Mouse (Mus musculus): ENCODE measurements at regions not wholly inside any gene's neighbourhood (a gene's known extent, or its start where the extent isn't known, plus 50 kb on each side); places are given as distances from the start of the nearest gene placed in this dataset.

DNA sequence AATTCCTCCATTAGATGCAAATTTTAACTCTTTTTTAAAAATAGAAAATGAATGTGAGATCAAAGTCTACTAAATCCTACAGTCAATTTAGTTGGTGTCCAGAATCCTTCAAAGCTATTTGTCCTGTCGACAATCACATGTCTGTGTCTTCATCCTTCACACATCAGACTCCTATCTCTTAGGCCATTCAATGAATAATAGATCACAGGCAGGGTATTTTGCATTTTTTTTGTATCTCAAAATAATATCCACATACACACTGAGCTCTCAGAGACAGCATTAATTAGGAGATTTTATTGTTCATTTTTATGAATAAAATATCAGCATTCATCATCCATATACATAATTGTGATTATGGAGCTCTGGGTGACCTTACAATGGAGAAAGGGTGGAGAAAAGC is 427.2 kb downstream of the Hao1 start:
- no peak for DNase-seq (ENCODE audit: low spot score in 2 of 2)

DNA sequence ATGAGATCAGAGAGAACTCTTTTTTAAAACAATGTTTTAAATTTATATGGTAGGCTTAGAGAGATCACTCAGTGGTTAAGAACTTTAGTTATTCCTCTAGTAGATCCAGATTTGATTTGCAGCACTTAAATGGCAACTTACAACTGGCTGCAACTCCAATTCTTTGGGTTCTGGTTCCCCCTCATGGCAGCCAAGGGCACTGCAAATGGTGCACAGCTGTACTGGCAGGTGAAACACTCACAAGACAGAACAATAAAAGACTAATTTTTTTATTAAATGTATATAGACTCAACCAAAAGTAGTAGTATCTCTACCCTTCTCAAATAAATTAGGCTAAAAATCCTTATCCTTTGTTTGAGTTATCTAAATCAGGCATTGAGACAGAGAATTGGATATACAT is 446.9 kb downstream of the Hao1 start:
- DNase-seq (ENCODE audit: low spot score in 2 of 2), result no peak

DNA sequence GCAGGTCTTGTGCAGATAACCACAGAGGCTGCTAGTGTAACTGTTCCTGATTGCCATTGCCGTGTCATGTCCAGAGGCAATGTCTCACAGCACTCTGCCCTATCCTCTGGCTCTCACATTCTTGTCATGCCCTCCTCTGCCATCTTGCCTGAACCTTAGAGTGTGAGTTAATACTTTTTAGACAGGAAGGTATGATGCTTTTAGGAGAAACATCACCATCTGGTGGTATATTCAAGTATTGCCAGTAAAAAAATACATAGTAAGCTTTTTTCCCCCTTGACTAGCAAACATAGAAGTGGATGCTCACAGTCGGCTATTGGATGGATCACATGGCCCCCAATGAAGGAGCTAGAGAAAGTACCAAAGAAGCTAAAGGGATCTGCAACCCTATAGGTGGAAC is 465.8 kb downstream of the Hao1 start:
- DNase-seq (ENCODE audit: low spot score in 2 of 2), result no peak

DNA sequence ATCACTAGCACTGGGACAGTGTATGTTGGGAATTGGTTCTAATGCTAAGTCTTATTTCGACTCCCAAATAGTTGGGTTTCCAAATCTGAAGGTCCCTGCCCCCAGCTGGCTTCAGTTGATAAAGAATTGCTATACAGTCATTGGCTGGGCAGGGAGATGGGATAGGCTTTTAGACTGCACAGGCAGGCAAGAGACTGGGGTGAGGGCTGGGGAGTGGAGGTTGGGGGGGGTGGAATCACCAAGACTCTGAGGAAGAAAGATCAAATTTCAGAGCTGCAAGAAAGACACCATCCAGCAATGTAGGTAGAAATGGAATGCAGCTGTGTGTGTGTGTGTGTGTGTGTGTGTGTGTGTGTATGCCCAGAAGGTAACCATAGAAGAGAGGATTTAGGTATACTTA is 474.0 kb downstream of the Hao1 start:
- no peak for DNase-seq (ENCODE audit: low spot score in 2 of 2)

DNA sequence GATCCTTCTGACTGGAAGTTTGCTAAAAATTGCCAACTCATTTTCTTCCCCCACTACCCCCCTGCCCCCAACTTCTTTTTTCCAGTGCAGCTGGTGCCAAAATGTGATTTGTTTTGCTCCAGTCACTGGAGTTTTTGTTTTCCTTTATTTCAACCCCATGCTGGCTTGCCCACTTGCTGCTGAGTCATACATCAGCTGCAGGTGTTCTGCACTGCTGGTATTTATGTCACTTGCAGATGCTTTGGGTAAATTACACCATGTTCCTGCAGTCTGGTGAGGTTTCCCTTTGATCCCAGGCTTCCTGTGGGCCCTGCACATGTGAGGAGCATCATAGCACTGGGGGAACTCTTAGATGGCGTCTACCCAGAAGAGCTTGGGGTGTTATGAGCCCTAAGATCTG is 476.2 kb downstream of the Hao1 start:
- DNase-seq (ENCODE audit: low spot score in 2 of 2), result peak in 1 of 2 experiments; percentile 3

DNA sequence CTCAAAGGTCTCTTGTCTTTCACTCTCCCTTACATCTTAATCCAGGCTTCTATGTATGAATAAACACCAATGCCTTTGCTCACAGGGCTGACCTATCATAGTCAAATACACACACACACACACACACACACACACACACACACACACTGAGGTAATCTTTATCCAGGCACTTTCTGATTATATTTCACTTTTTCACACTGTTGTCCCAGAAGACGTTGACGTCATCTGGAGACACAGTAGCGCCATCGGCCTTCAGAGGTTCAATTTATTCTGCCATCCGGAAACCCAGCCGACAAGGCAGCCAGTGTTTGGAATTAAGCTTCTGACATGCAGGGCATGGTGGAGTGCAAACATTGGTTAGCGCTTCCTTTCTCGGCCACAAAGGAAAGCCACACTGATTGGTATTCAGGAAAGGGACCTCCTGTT is 486.2 kb downstream of the Hao1 start:
- no peak for DNase-seq (ENCODE audit: low spot score in 2 of 2)

DNA sequence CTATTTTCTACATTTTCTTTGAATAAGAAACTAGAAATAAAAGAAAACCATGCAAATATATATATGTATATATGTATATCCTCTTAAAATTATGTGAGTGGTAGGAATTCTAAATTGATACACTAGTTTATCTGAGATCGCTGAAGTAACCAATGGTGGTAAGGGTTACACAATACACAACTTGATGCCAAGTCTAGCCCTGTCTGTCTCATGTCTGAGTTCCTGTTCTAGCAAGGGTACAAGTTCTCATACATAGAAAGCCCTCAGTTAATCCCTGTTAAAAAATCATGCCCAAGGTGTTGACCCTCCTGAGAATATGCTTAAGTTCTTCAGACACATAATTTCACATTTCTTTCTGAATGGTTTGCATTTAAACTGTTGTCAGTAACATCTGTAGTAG is 486.8 kb downstream of the Hao1 start:
- no peak for DNase-seq (ENCODE audit: low spot score in 2 of 2)

DNA sequence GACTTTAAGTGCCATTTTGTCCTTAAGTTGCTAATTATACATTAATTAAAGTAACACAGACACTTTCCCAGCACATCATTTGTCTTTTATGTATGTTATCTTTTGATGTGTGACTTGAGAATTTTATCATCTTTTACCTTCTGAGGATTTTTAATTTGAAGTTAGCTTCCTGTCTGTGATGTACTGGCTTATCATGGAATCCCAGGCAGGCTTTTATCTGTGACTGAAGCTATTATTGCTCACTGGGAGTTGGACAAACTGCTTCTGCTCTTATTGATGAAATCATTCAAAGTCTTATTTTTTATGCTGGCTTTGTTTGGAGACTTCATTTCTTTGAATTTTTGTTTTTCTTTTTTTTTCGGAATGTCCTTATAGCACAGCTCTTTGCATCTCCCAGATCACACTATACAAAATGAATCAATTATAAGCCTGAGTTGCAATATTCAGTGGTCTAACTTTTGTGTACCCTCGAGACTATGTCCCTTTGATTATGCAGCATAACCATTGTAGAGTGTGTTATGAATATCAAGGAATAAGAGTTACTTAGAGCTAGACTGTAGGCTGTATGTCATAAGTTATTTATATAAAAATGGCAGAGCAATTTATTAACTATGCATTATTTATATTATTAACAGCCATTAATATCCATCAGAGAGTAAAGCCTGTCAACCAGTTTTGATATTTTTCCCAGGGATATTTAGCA is 494.1 kb downstream of the Hao1 start:
- DNase-seq (ENCODE audit: low spot score in 2 of 2), result no peak

DNA sequence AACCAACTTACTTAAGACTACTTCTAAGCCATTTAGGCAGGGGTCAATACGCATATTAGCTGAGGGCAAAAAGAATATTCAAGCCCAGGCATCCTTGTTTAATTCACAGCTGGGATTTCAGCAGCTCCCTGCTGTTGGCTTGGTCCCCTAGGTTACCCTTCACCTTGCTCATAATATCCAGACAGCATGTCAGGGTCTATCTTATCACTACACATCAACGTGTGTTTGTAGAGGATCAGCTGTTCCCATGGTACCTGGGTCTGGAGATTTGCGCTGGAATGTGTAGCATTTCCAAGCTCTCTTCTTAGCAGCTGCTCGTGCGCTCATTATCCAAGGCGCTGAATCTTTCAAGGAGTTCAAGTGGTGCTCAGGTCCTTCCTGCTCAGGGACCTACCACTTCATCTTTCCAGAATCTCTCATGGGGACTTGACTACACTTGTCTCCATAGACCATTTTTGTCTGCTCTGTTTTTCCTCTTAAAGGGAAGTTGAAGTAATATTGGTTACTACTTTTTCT is 484.5 kb downstream of the Bmp2 start:
- DNase-seq (ENCODE audit: low spot score in 2 of 2), result no peak

DNA sequence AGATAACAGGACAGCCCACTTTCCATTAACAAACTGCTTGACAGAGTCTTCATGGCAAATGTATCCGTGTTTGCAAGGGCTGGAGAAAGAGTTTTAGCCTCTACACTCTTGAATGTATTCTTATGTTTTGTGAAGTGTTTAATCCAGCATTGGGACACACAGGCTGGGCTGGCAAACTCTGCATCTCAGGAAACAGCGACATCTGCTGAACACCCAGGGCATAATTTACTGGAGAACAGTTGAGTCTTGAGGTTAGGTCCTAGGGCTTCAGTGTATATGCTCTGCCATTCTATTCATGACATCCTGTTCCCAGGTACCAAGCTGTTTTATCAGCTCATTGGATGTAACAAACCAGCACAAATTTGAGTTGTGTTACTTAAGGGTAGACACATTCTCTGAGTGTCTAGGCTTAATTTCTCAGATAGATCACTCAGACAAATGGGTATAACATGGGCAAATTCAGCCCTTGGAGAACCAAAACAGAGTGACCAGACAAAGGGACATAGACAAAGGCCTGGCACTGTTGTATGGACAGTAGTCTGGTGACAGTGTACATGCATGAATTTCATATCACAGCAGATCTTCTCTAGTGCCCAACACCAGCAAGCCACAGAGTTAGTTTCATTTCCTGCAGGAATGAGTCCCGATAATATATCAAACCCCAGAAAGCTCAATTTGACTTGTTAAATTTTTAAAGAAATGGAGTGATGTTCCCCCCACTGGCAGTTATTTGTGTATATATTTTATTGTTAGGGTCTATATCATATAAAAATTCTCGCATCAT is 477.9 kb downstream of the Bmp2 start:
- DNase-seq (ENCODE audit: low spot score in 2 of 2), result peak; percentile 3 to 36

DNA sequence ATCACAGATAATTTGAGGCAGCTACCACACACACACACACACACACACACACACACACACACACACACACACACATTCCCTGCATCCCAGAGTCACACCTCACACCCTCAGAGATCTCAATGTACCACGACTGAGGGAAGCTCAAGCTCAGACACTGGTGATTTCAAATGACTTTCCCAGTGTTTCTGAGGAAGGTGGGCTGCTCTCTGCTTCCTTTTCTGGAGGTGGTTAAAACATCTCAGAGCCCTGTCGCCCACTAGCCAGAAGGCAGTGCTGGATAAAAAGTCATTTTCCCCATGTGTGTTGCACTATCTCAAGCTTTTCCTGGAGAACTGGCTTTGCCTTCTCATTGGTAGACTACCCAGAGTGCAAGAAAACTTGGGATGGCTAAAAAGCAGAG is 477.2 kb downstream of the Bmp2 start:
- DNase-seq (ENCODE audit: low spot score in 2 of 2), result no peak

DNA sequence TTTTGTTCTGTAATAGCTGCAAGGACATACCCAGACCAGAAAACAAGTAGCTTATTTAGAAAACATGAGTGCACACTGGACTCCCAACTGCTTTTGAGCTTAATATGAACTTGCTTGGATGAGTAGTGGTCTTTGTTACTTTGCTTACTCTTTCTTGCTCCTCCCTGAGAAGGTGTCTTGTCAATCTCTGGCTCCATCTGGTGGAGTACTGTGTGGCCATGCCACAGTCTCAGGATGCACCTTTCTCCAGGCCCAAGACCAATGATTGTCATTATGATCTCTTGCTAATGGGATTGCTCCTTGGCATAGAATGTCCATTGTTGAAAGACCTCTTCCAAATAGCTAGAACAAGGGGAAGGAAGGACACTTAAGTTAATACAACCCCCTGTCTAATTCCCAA is 465.1 kb downstream of the Bmp2 start:
- DNase-seq (ENCODE audit: low spot score in 2 of 2), result peak in 1 of 2 experiments; percentile 7

DNA sequence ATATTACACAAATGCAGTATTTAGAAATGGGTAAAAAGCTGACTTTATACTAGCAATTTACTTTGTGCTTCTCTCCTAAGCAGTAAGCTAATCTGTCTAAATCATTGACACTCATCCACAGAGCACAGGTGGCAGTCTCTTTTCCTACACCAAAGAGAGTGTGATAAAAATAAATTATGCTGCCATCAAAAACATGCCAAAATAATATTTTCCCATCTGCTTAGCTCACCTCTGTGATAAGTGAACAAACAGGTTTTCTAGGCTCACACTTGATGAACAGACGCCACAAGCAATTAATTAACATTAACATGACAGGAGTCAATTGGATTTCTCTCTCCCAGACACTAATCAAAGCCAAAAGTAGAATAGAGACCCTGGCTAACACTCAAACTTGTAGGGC is 451.2 kb downstream of the Bmp2 start:
- DNase-seq (ENCODE audit: low spot score in 2 of 2), result no peak

DNA sequence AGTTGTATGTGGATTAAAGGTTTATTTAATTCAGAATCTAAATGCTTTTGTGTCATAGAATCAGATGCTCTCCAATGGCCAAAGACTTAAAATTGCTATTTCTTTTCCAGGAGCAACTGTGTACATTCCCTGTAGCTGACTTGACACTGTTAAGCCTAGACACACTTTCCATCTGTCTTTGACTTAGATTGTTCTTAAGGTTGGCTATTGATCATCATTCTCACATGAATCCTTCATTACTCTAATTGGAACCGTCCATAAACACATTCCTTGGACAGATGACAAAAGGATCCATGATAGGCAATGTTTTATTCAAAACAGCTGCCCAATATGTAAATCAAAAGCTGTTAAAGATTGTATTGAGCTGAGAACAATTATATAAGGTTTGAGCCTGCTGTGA is 442.8 kb downstream of the Bmp2 start:
- no peak for DNase-seq (ENCODE audit: low spot score in 2 of 2)

DNA sequence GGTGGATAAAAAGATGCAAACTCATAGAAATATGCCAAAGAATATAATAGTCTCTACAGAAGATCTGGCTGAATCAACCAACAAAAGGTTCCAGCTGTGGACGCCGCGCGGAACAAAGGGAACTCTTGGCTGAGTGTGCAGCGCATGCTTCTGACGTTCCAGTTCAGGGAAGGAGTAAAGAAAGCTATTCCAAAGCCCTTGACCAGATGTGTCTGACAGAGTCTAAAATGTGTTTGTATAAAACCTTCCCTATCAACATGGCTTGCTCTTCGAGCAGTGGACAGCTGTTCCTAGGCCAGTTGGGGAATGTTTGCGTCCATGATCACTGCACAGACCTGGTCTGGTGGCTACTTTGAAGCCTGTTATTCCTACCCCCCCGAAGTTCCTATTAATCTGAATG is 442.4 kb downstream of the Bmp2 start:
- DNase-seq (ENCODE audit: low spot score in 2 of 2), result no peak

DNA sequence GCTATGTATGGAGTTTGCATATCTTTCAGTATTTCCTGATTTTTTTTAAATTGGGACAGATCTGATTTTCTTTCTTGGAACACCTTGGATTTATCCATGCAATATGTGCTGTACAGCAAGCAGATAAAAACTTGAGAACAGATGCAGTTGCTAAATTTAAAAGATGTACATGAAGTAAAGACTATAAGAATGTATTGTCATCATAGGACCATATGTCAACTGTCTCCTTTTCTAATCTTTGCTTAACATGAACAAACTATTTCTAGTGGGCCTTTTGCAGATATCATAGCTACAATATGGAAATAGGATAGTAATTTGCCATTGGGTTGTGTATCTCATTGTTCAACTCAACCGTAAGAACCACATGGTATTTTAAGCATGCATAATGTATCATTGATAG is 435.7 kb downstream of the Bmp2 start:
- no peak for DNase-seq (ENCODE audit: low spot score in 2 of 2)

Measured in layer of hippocampus, adult 8-10 months (tissue).